Mouse (Mus musculus): Measurements from ENCODE around the gene Retreg3. TPM values are rescaled to one million over a fixed set of nuclear protein-coding genes. Genes with fewer than 3 reads are reported as not detected.
"Not testable (repeated sequence)": the region's sequence is repeated elsewhere in the genome, so short reads cannot be mapped to it uniquely, and the experiment has no call there.

The Retreg3 gene
- total RNA-seq, 2 experiments from 2014 or later = 55.0 to 56.6 TPM

- DNase-seq (ENCODE audit: low spot score in 2 of 2) = no peak
- TF ChIP-seq CTCF (conservative IDR thresholded peaks at IDR 0.05) = no peak
- Histone ChIP-seq H3K27ac (peak overlapping the region; percentile 62), H3K4me3 (peak overlapping the region; percentile 51)
Observed at GRCm38 (mm10) chr11:101140164-101140819, 20.6 kb upstream of the Retreg3 start.

- TF ChIP-seq CTCF (conservative IDR thresholded peaks at IDR 0.05) = no peak
- DNase-seq (ENCODE audit: low spot score in 2 of 2) = no peak
- Histone ChIP-seq H3K27ac (no peak overlapping the region), H3K4me3 (no peak overlapping the region)
Observed at GRCm38 (mm10) chr11:101138536-101139181, 19.0 kb upstream of the Retreg3 start.

GRCm38 (mm10) chr11:101137000-101137399 is 17.3 kb upstream of the Retreg3 start:
- Histone ChIP-seq H3K4me3 (no peak overlapping the region), H3K27ac (no peak overlapping the region)
- no peak for DNase-seq (ENCODE audit: low spot score in 2 of 2)
- TF ChIP-seq CTCF (conservative IDR thresholded peaks at IDR 0.05) = no peak

- no peak for TF ChIP-seq CTCF (conservative IDR thresholded peaks at IDR 0.05)
- no peak overlapping the region for H3K27ac ChIP-seq
- H3K4me3 ChIP-seq = no peak overlapping the region
- no peak for DNase-seq (ENCODE audit: low spot score in 2 of 2)
Observed at GRCm38 (mm10) chr11:101134217-101134865, 14.6 kb upstream of the Retreg3 start.

- H3K27ac ChIP-seq = no peak overlapping the region
- no peak for DNase-seq (ENCODE audit: low spot score in 2 of 2)
- no peak overlapping the region for H3K4me3 ChIP-seq
- no peak for TF ChIP-seq CTCF (conservative IDR thresholded peaks at IDR 0.05)
Observed at GRCm38 (mm10) chr11:101133037-101133436, 13.3 kb upstream of the Retreg3 start.

- no peak for DNase-seq (ENCODE audit: low spot score in 2 of 2)
- Histone ChIP-seq H3K27ac (peak overlapping the region; percentile 65; the same call in 1 of the 2 replicates), H3K4me3 (no peak overlapping the region)
- TF ChIP-seq CTCF (conservative IDR thresholded peaks at IDR 0.05) = peak; percentile 68
Observed at GRCm38 (mm10) chr11:101131701-101132100, 12.0 kb upstream of the Retreg3 start.

- no peak for DNase-seq (ENCODE audit: low spot score in 2 of 2)
- peak overlapping the region; percentile 65; the same call in 1 of the 2 replicates for H3K27ac ChIP-seq
- no peak for TF ChIP-seq CTCF (conservative IDR thresholded peaks at IDR 0.05)
- H3K4me3 ChIP-seq = no peak overlapping the region
Observed at GRCm38 (mm10) chr11:101131187-101131586, 11.5 kb upstream of the Retreg3 start.

GRCm38 (mm10) chr11:101130056-101130756 is 10.5 kb upstream of the Retreg3 start:
- TF ChIP-seq CTCF (conservative IDR thresholded peaks at IDR 0.05) = no peak
- no peak overlapping the region for H3K4me3 ChIP-seq
- H3K27ac ChIP-seq = peak overlapping the region; percentile 65; the same call in 1 of the 2 replicates
- no peak for DNase-seq (ENCODE audit: low spot score in 2 of 2)

GRCm38 (mm10) chr11:101128996-101129577 is 9.4 kb upstream of the Retreg3 start:
- H3K27ac ChIP-seq = no peak overlapping the region
- TF ChIP-seq CTCF (conservative IDR thresholded peaks at IDR 0.05) = no peak
- no peak for DNase-seq (ENCODE audit: low spot score in 2 of 2)

GRCm38 (mm10) chr11:101127075-101127474 is 7.4 kb upstream of the Retreg3 start:
- Histone ChIP-seq H3K4me3 (no peak overlapping the region), H3K27ac (no peak overlapping the region)
- peak; percentile 47 for TF ChIP-seq CTCF (conservative IDR thresholded peaks at IDR 0.05)
- DNase-seq (ENCODE audit: low spot score in 2 of 2) = no peak

More at GRCm38 (mm10) chr11:101128996-101129577, 9.4 kb upstream of the Retreg3 start:
- no peak overlapping the region for H3K4me3 ChIP-seq

- DNase-seq (ENCODE audit: low spot score in 2 of 2); H3K27ac ChIP-seq; H3K4me3 ChIP-seq: not testable (repeated sequence)
Observed at GRCm38 (mm10) chr11:101125008-101125407, 5.3 kb upstream of the Retreg3 start.

GRCm38 (mm10) chr11:101124494-101124893 is 4.8 kb upstream of the Retreg3 start:
- not testable (repeated sequence) for H3K27ac ChIP-seq; H3K4me3 ChIP-seq; DNase-seq (ENCODE audit: low spot score in 2 of 2)

Data from layer of hippocampus, adult 2 months (tissue).